Comparison of ENCODE assay signal across 8 mouse cellular contexts in the genomic region with DNA sequence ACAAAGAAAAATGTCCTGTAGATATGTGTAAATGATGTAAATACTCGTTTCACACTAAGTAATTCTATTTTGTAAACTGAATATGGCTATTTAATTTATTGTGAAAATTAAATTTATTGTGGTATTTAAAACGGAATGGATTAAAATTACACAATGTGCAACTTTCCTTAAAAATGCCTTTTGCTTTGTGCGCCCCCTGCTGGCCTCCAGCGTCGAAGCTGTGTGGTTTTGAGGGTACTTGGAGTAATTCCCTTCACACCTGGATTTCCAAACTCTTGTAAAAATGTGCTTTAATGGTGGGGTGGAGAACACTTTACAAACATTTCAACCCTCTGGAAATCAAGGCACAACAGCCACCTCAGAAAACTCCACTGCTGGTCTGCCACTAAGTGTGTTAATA.
DNase-seq lines count a peak whose midpoint lies in the region; ATAC-seq and TF ChIP-seq lines count a peak whose summit lies in the region.

No protein-coding gene starts in this region.

- peak; percentile 65 for TF ChIP-seq CTCF in forebrain, postnatal 0 days (IDR thresholded peaks at IDR 0.05; ENCODE audit: low read depth)
- TF ChIP-seq CTCF in bone marrow macrophage, adult 2 months (IDR thresholded peaks at IDR 0.05; ENCODE audit: low read depth, low read length) = peak; percentile 40

- no peak for TF ChIP-seq POLR2A in bone marrow macrophage, adult 2 months (IDR thresholded peaks at IDR 0.05; ENCODE audit: borderline replicate concordance, low read depth, low read length)

- DNase-seq in forebrain, postnatal 0 days = peak; percentile 21
- peak; percentile 60 for DNase-seq in midbrain, embryonic 14.5 days
- peak; percentile 17 to 70 for DNase-seq in kidney, postnatal 36 days
- peak; percentile 28 for DNase-seq in right cerebral cortex, adult 18-20 months
- no peak for DNase-seq in heart, adult 8-10 months (ENCODE audit: low spot score)

- ATAC-seq in forebrain, postnatal 0 days = no peak
- ATAC-seq in forebrain, embryonic 12.5 days (ENCODE audit: low FRiP score) = no peak
- ATAC-seq in midbrain, embryonic 14.5 days (ENCODE audit: low FRiP score, low TSS enrichment) = no peak
- ATAC-seq in midbrain, embryonic 16.5 days = no peak

- H3K36me3 ChIP-seq in forebrain, postnatal 0 days (ENCODE audit: insufficient read depth) = no peaks in the 10 kb centered on the region; the same call in 1 of the 2 replicates
- H3K36me3 ChIP-seq in forebrain, embryonic 12.5 days (replicated peaks) = no peaks in the 10 kb centered on the region
- no peaks in the 10 kb centered on the region for H3K36me3 ChIP-seq in midbrain, embryonic 14.5 days (ENCODE audit: control insufficient read depth, insufficient read depth, low read length)
- no peaks in the 10 kb centered on the region for H3K36me3 ChIP-seq in midbrain, embryonic 16.5 days (ENCODE audit: control insufficient read depth, insufficient read depth, low read length)

- no peaks in the 10 kb centered on the region for H3K4me1 ChIP-seq in forebrain, postnatal 0 days (ENCODE audit: insufficient read depth)
- H3K4me1 ChIP-seq in forebrain, embryonic 12.5 days = no peaks in the 10 kb centered on the region
- no peaks in the 10 kb centered on the region for H3K4me1 ChIP-seq in midbrain, embryonic 14.5 days (ENCODE audit: control insufficient read depth, insufficient read depth, low read length)
- H3K4me1 ChIP-seq in midbrain, embryonic 16.5 days (ENCODE audit: control insufficient read depth, insufficient read depth, low read length) = no peaks in the 10 kb centered on the region
- no peaks in the 10 kb centered on the region for H3K4me1 ChIP-seq in bone marrow macrophage, adult 2 months (ENCODE audit: control insufficient read depth, insufficient read depth, low read length)

- no peak overlapping the region for H3K4me3 ChIP-seq in forebrain, postnatal 0 days (ENCODE audit: low read depth, low read length)
- H3K4me3 ChIP-seq in forebrain, embryonic 12.5 days (replicated peaks) = no peak overlapping the region
- H3K4me3 ChIP-seq in midbrain, embryonic 14.5 days (replicated peaks; ENCODE audit: low read depth, low read length) = no peak overlapping the region
- H3K4me3 ChIP-seq in midbrain, embryonic 16.5 days (ENCODE audit: low read depth, low read length) = no peak overlapping the region
- no peak overlapping the region for H3K4me3 ChIP-seq in bone marrow macrophage, adult 2 months (ENCODE audit: insufficient read depth, low read length)

- no peaks in the 10 kb centered on the region for H3K9me3 ChIP-seq in forebrain, postnatal 0 days (ENCODE audit: low read length)
- no peaks in the 10 kb centered on the region for H3K9me3 ChIP-seq in forebrain, embryonic 12.5 days
- no peaks in the 10 kb centered on the region for H3K9me3 ChIP-seq in midbrain, embryonic 14.5 days (ENCODE audit: control insufficient read depth, low read length)
- H3K9me3 ChIP-seq in midbrain, embryonic 16.5 days (replicated peaks; ENCODE audit: control insufficient read depth, low read length, poor library complexity, severe bottlenecking) = no peaks in the 10 kb centered on the region

- H3K27ac ChIP-seq in forebrain, postnatal 0 days (ENCODE audit: low read depth, low read length) = no peak overlapping the region
- H3K27ac ChIP-seq in forebrain, embryonic 12.5 days = no peak overlapping the region
- no peak overlapping the region for H3K27ac ChIP-seq in midbrain, embryonic 14.5 days (replicated peaks; ENCODE audit: low read depth, low read length)
- no peak overlapping the region for H3K27ac ChIP-seq in midbrain, embryonic 16.5 days (ENCODE audit: low read length)
- no peak overlapping the region for H3K27ac ChIP-seq in bone marrow macrophage, adult 2 months (ENCODE audit: insufficient read depth, low read depth, low read length)

- H3K9ac ChIP-seq in forebrain, postnatal 0 days = no peak overlapping the region
- no peak overlapping the region for H3K9ac ChIP-seq in forebrain, embryonic 12.5 days
- no peak overlapping the region for H3K9ac ChIP-seq in midbrain, embryonic 14.5 days (replicated peaks; ENCODE audit: low read length)
- H3K9ac ChIP-seq in midbrain, embryonic 16.5 days (ENCODE audit: low read depth, low read length) = no peak overlapping the region

- 16% methylated on average over 5 of the region's 5 CpGs for WGBS in forebrain, postnatal 0 days
- 15% methylated on average over 5 of the region's 5 CpGs for WGBS in forebrain, embryonic 12.5 days
- 16% methylated on average over 5 of the region's 5 CpGs for WGBS in midbrain, embryonic 14.5 days
- WGBS in midbrain, embryonic 16.5 days = 19% methylated on average over 5 of the region's 5 CpGs

- H3K27me3 ChIP-seq in forebrain, postnatal 0 days (ENCODE audit: insufficient read depth, low read length) = no peaks in the 10 kb centered on the region
- H3K27me3 ChIP-seq in forebrain, embryonic 12.5 days = no peaks in the 10 kb centered on the region
- H3K27me3 ChIP-seq in midbrain, embryonic 14.5 days (ENCODE audit: control insufficient read depth, insufficient read depth, low read length) = no peaks in the 10 kb centered on the region
- H3K27me3 ChIP-seq in midbrain, embryonic 16.5 days (ENCODE audit: control insufficient read depth, insufficient read depth, low read depth, low read length) = no peaks in the 10 kb centered on the region

- H3K4me2 ChIP-seq in forebrain, postnatal 0 days (ENCODE audit: low read depth) = no peak overlapping the region
- H3K4me2 ChIP-seq in forebrain, embryonic 12.5 days = no peak overlapping the region
- H3K4me2 ChIP-seq in midbrain, embryonic 14.5 days (ENCODE audit: low read length) = no peak overlapping the region
- no peak overlapping the region for H3K4me2 ChIP-seq in midbrain, embryonic 16.5 days (ENCODE audit: low read length)
